Mouse (Mus musculus): ENCODE measurements around the gene Btbd7.

DNA sequence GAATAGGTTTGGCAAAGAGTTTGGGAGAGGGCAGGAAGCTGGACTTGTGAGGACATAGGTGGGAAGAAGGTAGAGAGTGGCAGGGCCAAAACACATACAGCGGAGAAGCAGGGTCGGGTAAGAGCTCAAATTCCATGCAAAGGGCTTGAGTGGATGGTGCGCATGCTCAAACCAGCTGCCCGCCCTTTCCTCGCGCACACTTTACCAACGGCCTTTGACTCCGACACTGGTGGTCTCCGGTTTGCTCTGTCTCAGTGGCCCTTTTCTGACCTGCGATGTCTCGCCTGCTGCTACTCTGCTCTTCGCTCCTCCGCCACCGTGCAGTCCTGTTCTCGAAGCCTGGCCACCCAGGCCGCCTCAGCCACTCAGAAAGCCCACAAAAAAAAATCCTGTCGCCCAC lies 20.8 kb upstream of the Btbd7 start, which contains the start of gene Cox8c:
- TF ChIP-seq EP300 (optimal IDR thresholded peaks at IDR 0.05) (no peak), CTCF (IDR thresholded peaks at IDR 0.05; ENCODE audit: low read depth) (no peak)
